Mouse (Mus musculus) liver, embryonic 14.5 days (tissue): ENCODE data around the gene Filip1l. TPM values are rescaled to one million over a fixed set of nuclear protein-coding genes. Genes with fewer than 3 reads are reported as not detected.

ENCODE experiments used
- ATAC-seq: fragments of 200-750 bp; cut with Nextera tagmentation; 2 replicates; pipeline ENCODE4 v1.8.0; 2017; ENCODE audit warnings: moderate number of reproducible peaks, mild to moderate bottlenecking, moderate library complexity; ENCODE audit not compliant: insufficient read depth
- DNase-seq, 3 experiments: peaks; one replicate each; pipeline ENCODE4 v3.0.0-alpha.2; 2012 to 2013; ENCODE audit warnings: low read depth in 3 of 3, low spot score in 3 of 3
- H3K27ac ChIP-seq: fragments of 300-500 bp; sonication (generic); 2 replicates; pipeline ENCODE4 v1.5.1; 2014; ENCODE audit warnings: moderate library complexity, mild to moderate bottlenecking, control low read depth, inconsistent platforms
- H3K27me3 ChIP-seq: fragments of 300-500 bp; sonication (generic); 2 replicates; pipeline ENCODE4 v1.6.1; 2014; ENCODE audit warnings: mild to moderate bottlenecking, low read length, moderate library complexity; ENCODE audit not compliant: control insufficient read depth, insufficient read depth
- H3K36me3 ChIP-seq: fragments of 300-500 bp; sonication (generic); replicated peaks from 2 replicates; pipeline ENCODE4 v1.6.1; 2014; ENCODE audit warnings: low read depth; ENCODE audit not compliant: control insufficient read depth, insufficient read depth
- H3K4me1 ChIP-seq, 2 experiments: fragments of 200-500 bp in 1 of 2; fragments of 300-500 bp in 1 of 2; sonication (generic) in 1 of 2; replicated peaks; 2 replicates each; pipeline ENCODE4 v1.6.1; 2012 to 2014; ENCODE audit warnings: antibody characterized with exemption in 1 of 2, inconsistent platforms in 1 of 2, low read length in 1 of 2; ENCODE audit not compliant: control insufficient read depth in 2 of 2, insufficient read depth in 2 of 2
- H3K4me2 ChIP-seq: fragments of 300-500 bp; sonication (generic); 2 replicates; pipeline ENCODE4 v1.6.1; 2014; ENCODE audit warnings: low read depth, mild to moderate bottlenecking, control low read depth, moderate library complexity
- H3K4me3 ChIP-seq, 2 experiments: fragments of 200-500 bp in 1 of 2; fragments of 300-500 bp in 1 of 2; sonication (generic) in 1 of 2; 2 replicates each; pipeline ENCODE4 v1.5.1; 2012 to 2014; ENCODE audit warnings: low read depth in 2 of 2, low read length in 2 of 2, mild to moderate bottlenecking in 2 of 2, control low read depth in 1 of 2, inconsistent platforms in 1 of 2, moderate library complexity in 1 of 2; ENCODE audit not compliant: insufficient read depth in 1 of 2
- H3K9ac ChIP-seq: fragments of 300-500 bp; sonication (generic); replicated peaks from 2 replicates; pipeline ENCODE4 v1.6.1; 2014; ENCODE audit warnings: mild to moderate bottlenecking, control low read depth, moderate library complexity
- H3K9me3 ChIP-seq: fragments of 300-500 bp; sonication (generic); 2 replicates; pipeline ENCODE4 v1.6.1; 2016; ENCODE audit warnings: low read length, mixed read lengths; ENCODE audit not compliant: control insufficient read depth
- CTCF ChIP-seq: IDR thresholded peaks from 2 replicates; pipeline ENCODE4 v1.5.1; 2016; ENCODE audit warnings: antibody characterized with exemption, low read depth, control low read depth
- EP300 ChIP-seq: IDR thresholded peaks from 2 replicates; pipeline ENCODE4 v1.6.1; 2016; ENCODE audit warnings: antibody characterized with exemption, low read depth
- WGBS: fragments of 180-500 bp; shearing (Covaris S2); extraction: QIAGEN DNeasy Blood & Tissue Kit; methylation state at CpG from one replicate; pipeline ENCODE4 v1.1.7; 2014; ENCODE audit not compliant: insufficient replicate concordance; 5-methylcytosine and 5-hydroxymethylcytosine counted together
- polyA plus RNA-seq, 2 experiments: library from polyadenylated mRNA; depleted of rRNA in 1 of 2; stranded (reverse) in 1 of 2; unstranded in 1 of 2; fragments of >200 nt; fragmentation: Nextera tagmentation in 1 of 2; extraction: Ambion mirVana in 1 of 2; gene quantifications; 2 replicates each; pipeline versions ENCODE4 v1.2.1 to v1.2.3; 2012 to 2014

Gene Filip1l
- polyA plus RNA-seq, 2 experiments = 2.1 to 3.3 TPM

- Histone ChIP-seq H3K27me3 (no peaks in the 10 kb centered on the region), H3K9ac (no peak overlapping the region), H3K4me1 (no peaks in the 10 kb centered on the region), H3K36me3 (no peaks in the 10 kb centered on the region), H3K9me3 (no peaks in the 10 kb centered on the region), H3K4me2 (no peak overlapping the region), H3K27ac (no peak overlapping the region), H3K4me3 (no peak overlapping the region)
- TF ChIP-seq CTCF (no peak), EP300 (no peak)
- DNase-seq = no peak
- no peak for ATAC-seq
- 73% methylated on average over 8 of the region's 8 CpGs for WGBS
Observed at GRCm38 (mm10) chr16:57454106-57454763, 101.3 kb downstream of the Filip1l start.

- no peak overlapping the region for H3K9ac ChIP-seq
- H3K9me3 ChIP-seq = no peaks in the 10 kb centered on the region
- WGBS = 68% methylated on average over 3 of the region's 3 CpGs
- H3K4me3 ChIP-seq = no peak overlapping the region
- TF ChIP-seq EP300 (no peak), CTCF (no peak)
- H3K36me3 ChIP-seq = no peaks in the 10 kb centered on the region
- H3K4me1 ChIP-seq = no peaks in the 10 kb centered on the region
- no peak for DNase-seq
- H3K27me3 ChIP-seq = no peaks in the 10 kb centered on the region
- no peak overlapping the region for H3K4me2 ChIP-seq
- H3K27ac ChIP-seq = no peak overlapping the region
- ATAC-seq = no peak
Observed at GRCm38 (mm10) chr16:57455573-57455972, 102.7 kb downstream of the Filip1l start.

- Histone ChIP-seq H3K27ac (no peak overlapping the region), H3K9me3 (no peaks in the 10 kb centered on the region), H3K27me3 (no peaks in the 10 kb centered on the region), H3K9ac (no peak overlapping the region), H3K4me2 (no peak overlapping the region), H3K4me1 (no peaks in the 10 kb centered on the region), H3K4me3 (no peak overlapping the region), H3K36me3 (no peaks in the 10 kb centered on the region)
- ATAC-seq (no peak), DNase-seq (no peak)
- TF ChIP-seq EP300 = no peak
- no peak for TF ChIP-seq CTCF
- 54% methylated on average over 2 of the region's 2 CpGs for WGBS
Observed at GRCm38 (mm10) chr16:57456003-57456402, 103.1 kb downstream of the Filip1l start.

- DNase-seq = no peak
- no peaks in the 10 kb centered on the region for H3K36me3 ChIP-seq
- no peak overlapping the region for H3K27ac ChIP-seq
- no peak overlapping the region for H3K9ac ChIP-seq
- no peak overlapping the region for H3K4me3 ChIP-seq
- no peaks in the 10 kb centered on the region for H3K9me3 ChIP-seq
- no peak for ATAC-seq
- TF ChIP-seq CTCF = no peak
- TF ChIP-seq EP300 = no peak
- WGBS = 75% methylated on average over 9 of the region's 9 CpGs
- no peak overlapping the region for H3K4me2 ChIP-seq
- no peaks in the 10 kb centered on the region for H3K27me3 ChIP-seq
- H3K4me1 ChIP-seq = no peaks in the 10 kb centered on the region; a peak in 1 of 4 replicates
Observed at GRCm38 (mm10) chr16:57465386-57465913, 112.6 kb downstream of the Filip1l start.

GRCm38 (mm10) chr16:57469301-57469700, 116.4 kb downstream of the Filip1l start:
- no peak overlapping the region for H3K4me2 ChIP-seq
- TF ChIP-seq CTCF (no peak), EP300 (no peak)
- DNase-seq (no peak), ATAC-seq (no peak)
- WGBS = 50% methylated on average over 4 of the region's 4 CpGs
- H3K4me3 ChIP-seq = no peak overlapping the region
- no peak overlapping the region for H3K9ac ChIP-seq
- H3K9me3 ChIP-seq = no peaks in the 10 kb centered on the region
- no peaks in the 10 kb centered on the region; a peak in 1 of 4 replicates for H3K4me1 ChIP-seq
- no peaks in the 10 kb centered on the region for H3K27me3 ChIP-seq
- H3K27ac ChIP-seq = no peak overlapping the region
- H3K36me3 ChIP-seq = no peaks in the 10 kb centered on the region
